Mouse (Mus musculus) hindbrain, postnatal 0 days (tissue): ENCODE measurements at regions not wholly inside any gene's neighbourhood (a gene's known extent, or its start where the extent isn't known, plus 50 kb on each side); places are given as distances from the start of the nearest gene placed in this dataset.

ENCODE experiments used
- ATAC-seq: fragments of 200-750 bp; cut with Nextera tagmentation; 2 replicates; pipeline ENCODE4 v1.8.0; 2017; ENCODE audit warnings: mild to moderate bottlenecking, moderate TSS enrichment, moderate library complexity
- DNase-seq: peaks from one replicate; pipeline ENCODE4 v3.0.0-alpha.2; 2015; ENCODE audit warnings: low spot score
- H3K27ac ChIP-seq: fragments of 300-500 bp; sonication (generic); 2 replicates; pipeline ENCODE4 v1.5.1; 2014; ENCODE audit warnings: mild to moderate bottlenecking
- H3K27me3 ChIP-seq: fragments of 300-500 bp; sonication (generic); 2 replicates; pipeline ENCODE4 v1.6.1; 2014; ENCODE audit warnings: low read length, mixed read lengths; ENCODE audit not compliant: insufficient read depth
- H3K36me3 ChIP-seq: fragments of 300-500 bp; sonication (generic); 2 replicates; pipeline ENCODE4 v1.6.1; 2014; ENCODE audit warnings: low read length, mixed read lengths; ENCODE audit not compliant: insufficient read depth
- H3K4me1 ChIP-seq: fragments of 300-500 bp; sonication (generic); 2 replicates; pipeline ENCODE4 v1.6.1; 2014; ENCODE audit warnings: antibody characterized with exemption, low read length, mixed read lengths; ENCODE audit not compliant: insufficient read depth
- H3K4me2 ChIP-seq: fragments of 300-500 bp; sonication (generic); 2 replicates; pipeline ENCODE4 v1.6.1; 2014; ENCODE audit warnings: low read depth, mild to moderate bottlenecking, low read length, moderate library complexity, mixed read lengths
- H3K4me3 ChIP-seq: fragments of 300-500 bp; sonication (generic); 2 replicates; pipeline ENCODE4 v1.5.1; 2014; ENCODE audit warnings: low read length
- H3K9ac ChIP-seq: fragments of 300-500 bp; sonication (generic); replicated peaks from 2 replicates; pipeline ENCODE4 v1.6.1; 2014; ENCODE audit warnings: mild to moderate bottlenecking, low read length, moderate library complexity, mixed read lengths
- H3K9me3 ChIP-seq: fragments of 300-500 bp; sonication (generic); 2 replicates; pipeline ENCODE4 v1.6.1; 2016; ENCODE audit warnings: low read length, mixed read lengths
- CTCF ChIP-seq: IDR thresholded peaks from 2 replicates; pipeline ENCODE4 v1.5.1; 2016; ENCODE audit warnings: antibody characterized with exemption, control low read depth, low read depth
- WGBS: fragments of 180-500 bp; shearing (Covaris S2); extraction: QIAGEN DNeasy Blood & Tissue Kit; methylation state at CpG from one replicate; pipeline ENCODE4 v1.1.7; 2014; 5-methylcytosine and 5-hydroxymethylcytosine counted together

DNA sequence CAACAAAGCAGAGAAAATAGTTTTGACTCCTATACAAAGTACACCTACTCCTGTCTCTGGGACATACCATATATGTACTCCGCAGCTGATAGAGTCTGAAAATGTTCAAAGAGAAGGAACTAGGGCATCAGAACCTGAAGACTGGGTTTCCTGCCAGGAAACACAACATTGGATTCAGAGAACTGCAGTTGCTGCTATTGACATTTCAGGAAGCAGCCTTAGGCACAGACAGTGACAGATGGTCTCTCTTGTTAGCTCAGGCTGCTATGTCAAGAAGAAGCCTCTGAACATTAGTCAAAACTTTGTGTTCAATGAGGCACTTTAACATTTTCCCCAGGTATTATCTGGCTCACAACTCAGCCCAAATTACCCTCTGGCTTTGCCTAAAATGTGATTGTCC, 812.1 kb downstream of the Ryr2 start:
- H3K36me3 ChIP-seq = no peaks in the 10 kb centered on the region
- 93% methylated on average over 1 of the region's 1 CpGs for WGBS
- H3K9me3 ChIP-seq = no peaks in the 10 kb centered on the region
- H3K27ac ChIP-seq = no peak overlapping the region
- ATAC-seq = no peak
- H3K27me3 ChIP-seq = no peaks in the 10 kb centered on the region
- H3K4me1 ChIP-seq = no peaks in the 10 kb centered on the region
- peak; percentile 54 for DNase-seq
- H3K9ac ChIP-seq = no peak overlapping the region
- H3K4me2 ChIP-seq = no peak overlapping the region
- H3K4me3 ChIP-seq = no peak overlapping the region
- no peak for TF ChIP-seq CTCF

DNA sequence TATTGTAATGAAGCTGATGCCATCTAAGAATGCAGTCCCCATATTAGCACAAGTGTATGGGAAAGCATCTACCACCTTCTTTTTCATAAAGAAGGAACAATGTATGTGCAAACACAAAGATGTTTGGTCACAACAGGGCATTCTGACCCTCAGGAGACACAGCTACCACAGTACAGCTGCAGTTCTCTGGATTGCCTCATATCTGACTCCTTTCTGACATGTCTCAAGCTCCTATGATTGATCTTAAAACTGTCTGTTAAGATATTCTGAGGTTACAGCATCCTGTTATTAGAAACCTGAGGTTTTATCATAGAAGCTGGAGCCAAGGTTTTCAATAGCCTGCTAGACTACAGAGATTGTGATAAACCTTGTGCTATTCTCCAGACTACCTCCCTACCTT, 813.0 kb downstream of the Ryr2 start:
- no peak for TF ChIP-seq CTCF
- Histone ChIP-seq H3K4me1 (no peaks in the 10 kb centered on the region), H3K4me3 (no peak overlapping the region), H3K4me2 (no peak overlapping the region), H3K27me3 (no peaks in the 10 kb centered on the region), H3K9ac (no peak overlapping the region), H3K36me3 (no peaks in the 10 kb centered on the region), H3K27ac (no peak overlapping the region), H3K9me3 (no peaks in the 10 kb centered on the region)
- ATAC-seq (no peak), DNase-seq (no peak)

DNA sequence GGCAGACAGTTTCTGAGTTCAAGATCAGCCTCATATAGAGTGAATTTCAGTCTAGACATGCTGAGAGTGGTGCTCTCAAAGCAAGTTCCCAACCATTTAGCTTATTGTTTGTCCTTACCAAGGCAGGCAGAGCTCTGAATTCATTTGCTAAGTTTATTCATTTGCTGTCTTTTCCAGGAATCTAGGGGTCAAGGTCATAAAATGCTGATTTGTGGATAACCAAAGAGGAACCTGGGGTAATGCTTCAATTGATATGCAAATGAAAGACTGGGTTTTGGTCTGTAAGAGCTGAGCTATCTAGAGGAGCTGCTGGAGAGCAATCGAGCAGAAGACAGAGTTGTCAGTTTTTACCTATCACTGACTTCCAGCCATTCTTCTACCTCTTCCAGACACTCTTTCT, 832.8 kb downstream of the Ryr2 start:
- WGBS = 33% methylated on average over 1 of the region's 1 CpGs

DNA sequence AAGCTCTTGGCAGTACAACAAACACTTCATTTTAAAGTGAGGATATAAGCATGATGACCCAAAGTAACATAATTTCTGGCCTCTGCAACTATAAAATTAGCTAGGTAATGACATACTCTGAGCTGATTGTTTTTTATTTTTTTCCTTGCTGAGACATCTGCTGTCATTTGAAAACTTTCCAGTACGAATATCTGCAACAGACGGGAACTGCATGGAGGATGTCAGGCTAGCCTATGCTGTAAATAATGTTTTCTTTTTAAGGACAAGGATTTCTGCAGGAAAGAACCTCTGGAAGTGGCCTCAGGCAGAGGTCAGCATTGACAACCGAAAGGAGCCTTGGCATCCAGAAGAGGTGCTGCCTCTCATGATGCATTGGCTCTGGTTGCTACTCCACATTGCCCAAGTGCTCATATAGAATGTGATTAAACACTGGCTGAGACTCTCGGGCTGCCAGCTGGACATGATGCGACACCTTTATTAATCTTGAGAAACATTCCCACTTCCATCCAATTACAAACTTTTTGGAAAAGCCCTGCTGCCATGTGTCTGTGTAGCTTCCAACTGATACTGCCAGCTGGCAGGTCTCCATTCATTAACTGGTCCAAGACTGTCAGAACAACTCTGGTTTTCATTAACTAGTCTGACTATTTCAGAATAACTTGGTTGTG, 837.9 kb downstream of the Ryr2 start:
- peak; percentile 80 for ATAC-seq
- Histone ChIP-seq H3K27ac (no peak overlapping the region), H3K4me1 (no peaks in the 10 kb centered on the region), H3K27me3 (no peaks in the 10 kb centered on the region), H3K4me3 (no peak overlapping the region), H3K4me2 (no peak overlapping the region), H3K36me3 (no peaks in the 10 kb centered on the region), H3K9me3 (no peaks in the 10 kb centered on the region), H3K9ac (no peak overlapping the region)
- no peak for TF ChIP-seq CTCF
- peak; percentile 73 for DNase-seq
- 45% methylated on average over 5 of the region's 5 CpGs for WGBS

More for the DNA sequence above, 832.8 kb downstream of the Ryr2 start:
- H3K27ac ChIP-seq = no peak overlapping the region
- H3K4me3 ChIP-seq = no peak overlapping the region
- DNase-seq (no peak), ATAC-seq (no peak)
- no peak overlapping the region for H3K9ac ChIP-seq
- no peaks in the 10 kb centered on the region for H3K4me1 ChIP-seq
- no peaks in the 10 kb centered on the region for H3K9me3 ChIP-seq
- no peak overlapping the region for H3K4me2 ChIP-seq
- H3K36me3 ChIP-seq = no peaks in the 10 kb centered on the region
- TF ChIP-seq CTCF = no peak
- H3K27me3 ChIP-seq = no peaks in the 10 kb centered on the region

DNA sequence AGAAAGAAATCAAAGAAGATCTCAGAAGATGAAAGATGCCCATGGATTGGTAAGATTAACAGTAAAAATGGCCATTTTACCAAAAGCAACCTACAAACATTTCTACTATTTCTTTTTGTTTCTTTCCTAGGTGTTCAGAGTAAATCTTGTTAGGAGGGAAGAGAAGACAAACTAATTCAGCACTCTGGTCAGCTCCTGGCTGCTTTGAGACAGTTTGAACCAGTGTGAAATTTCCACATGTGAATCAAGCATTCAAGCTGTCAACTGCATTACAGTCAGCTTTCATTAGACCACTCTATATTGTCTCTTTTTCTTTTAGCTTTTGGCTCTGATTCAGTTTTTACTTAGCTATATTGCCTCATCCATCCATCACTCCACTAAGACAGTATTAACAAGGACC, 859.2 kb downstream of the Ryr2 start:
- H3K4me2 ChIP-seq = no peak overlapping the region
- H3K4me1 ChIP-seq = no peaks in the 10 kb centered on the region
- DNase-seq (peak; percentile 9), ATAC-seq (no peak)
- H3K9ac ChIP-seq = no peak overlapping the region
- no peak overlapping the region for H3K27ac ChIP-seq
- H3K36me3 ChIP-seq = no peaks in the 10 kb centered on the region
- H3K27me3 ChIP-seq = no peaks in the 10 kb centered on the region
- H3K9me3 ChIP-seq = no peaks in the 10 kb centered on the region
- no peak for TF ChIP-seq CTCF
- no peak overlapping the region for H3K4me3 ChIP-seq

DNA sequence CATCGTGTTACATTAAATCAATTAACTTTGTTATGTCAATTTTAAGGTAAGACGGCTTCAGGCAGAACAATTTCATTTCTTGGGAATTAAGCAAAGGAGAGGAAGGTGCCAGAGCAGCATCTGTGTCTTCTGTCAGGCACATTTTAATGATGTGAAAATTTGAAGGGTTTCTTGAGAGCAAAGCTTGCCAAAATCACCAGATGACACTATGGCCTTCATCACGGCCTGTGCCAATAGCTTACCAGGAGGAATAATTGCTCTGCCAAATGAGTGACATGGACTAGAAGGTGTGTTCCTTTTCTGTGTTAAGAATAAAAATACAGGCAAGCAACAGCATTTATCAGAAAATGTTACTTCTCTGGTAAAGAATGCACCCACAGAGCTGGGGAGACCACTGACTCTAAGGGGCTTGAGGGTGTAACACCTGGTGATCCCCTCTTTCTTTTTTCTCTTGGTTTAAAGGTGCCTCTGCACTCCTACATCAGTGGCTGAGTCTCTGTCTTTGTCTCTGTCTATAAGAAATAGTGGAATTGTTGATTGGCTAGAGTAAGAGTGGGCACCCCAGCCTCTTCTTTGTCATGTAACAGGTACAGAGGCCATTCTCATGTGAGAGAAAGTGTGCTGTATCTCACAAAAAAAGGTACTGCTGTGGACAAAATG, 856.2 kb upstream of the Chrm3 start:
- Histone ChIP-seq H3K27me3 (no peaks in the 10 kb centered on the region), H3K27ac (no peak overlapping the region), H3K4me3 (no peak overlapping the region), H3K36me3 (no peaks in the 10 kb centered on the region), H3K4me1 (no peaks in the 10 kb centered on the region), H3K9me3 (no peaks in the 10 kb centered on the region), H3K9ac (no peak overlapping the region), H3K4me2 (no peak overlapping the region)
- WGBS = 57% methylated on average over 3 of the region's 3 CpGs
- ATAC-seq (peak; percentile 70; the same call in 1 of the 2 replicates), DNase-seq (peak; percentile 75)
- no peak for TF ChIP-seq CTCF

DNA sequence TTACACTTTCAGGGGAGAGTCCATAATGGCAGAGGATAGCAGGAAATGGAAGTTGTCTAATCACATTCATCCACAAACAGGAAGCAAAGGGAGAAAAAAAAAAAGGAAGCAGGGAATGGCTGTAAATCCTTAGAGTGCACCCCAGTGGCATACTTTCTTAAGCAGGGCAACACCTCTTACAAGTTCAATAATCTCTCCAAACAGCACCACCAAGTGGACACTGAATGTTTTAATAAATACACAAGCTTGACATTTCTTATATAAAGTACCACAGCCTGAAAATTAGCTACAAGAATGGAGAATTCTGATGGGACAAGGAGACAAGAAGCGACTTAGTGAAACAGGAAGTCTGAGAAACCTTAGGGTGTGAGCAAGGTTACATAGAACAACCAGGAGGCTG, 849.5 kb upstream of the Chrm3 start:
- Histone ChIP-seq H3K4me3 (no peak overlapping the region), H3K27me3 (no peaks in the 10 kb centered on the region), H3K9me3 (no peaks in the 10 kb centered on the region), H3K4me1 (no peaks in the 10 kb centered on the region), H3K9ac (no peak overlapping the region), H3K27ac (no peak overlapping the region), H3K36me3 (no peaks in the 10 kb centered on the region), H3K4me2 (no peak overlapping the region)
- ATAC-seq (no peak), DNase-seq (peak; percentile 4)
- 87% methylated on average over 1 of the region's 1 CpGs for WGBS
- TF ChIP-seq CTCF = no peak
